Mouse (Mus musculus) layer of hippocampus, postnatal 25 days (tissue): Measurements from ENCODE around the gene Trim2. TPM values are rescaled to one million over a fixed set of nuclear protein-coding genes. Genes with fewer than 3 reads are reported as not detected.

Experiments used
- DNase-seq, 2 experiments: peaks; one replicate each; pipeline ENCODE4 v3.0.0; 2022; ENCODE audit warnings: mixed read lengths in 2 of 2, low spot score in 1 of 2; ENCODE audit errors: extremely low spot score in 1 of 2
- total RNA-seq, 2 experiments: library from RNA; stranded (reverse); gene quantifications; 2 replicates each; pipeline ENCODE4 v1.2.3; 2021

The Trim2 gene
- total RNA-seq, 2 experiments from 2014 or later = 403 to 407 TPM

DNA sequence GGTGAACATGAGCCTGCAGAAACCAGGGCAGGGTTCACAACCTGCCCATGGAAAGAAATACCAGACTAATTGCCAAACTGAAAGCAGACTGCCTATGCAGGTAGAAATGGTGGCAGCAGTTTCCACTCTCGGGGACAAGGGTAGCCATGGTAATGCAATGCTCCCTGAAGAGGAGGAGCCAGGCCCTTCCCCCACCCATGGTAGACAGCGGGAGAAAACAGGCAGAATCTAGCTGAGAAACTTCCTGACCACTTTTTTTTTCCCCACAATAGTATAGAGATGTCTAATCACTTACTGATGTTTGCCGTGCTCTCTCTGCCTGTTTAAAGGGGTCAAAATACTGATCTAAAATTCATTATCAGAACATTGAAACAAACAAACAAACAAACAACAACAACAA lies 17.8 kb upstream of the Trim2 start:
- DNase-seq = no peak

DNA sequence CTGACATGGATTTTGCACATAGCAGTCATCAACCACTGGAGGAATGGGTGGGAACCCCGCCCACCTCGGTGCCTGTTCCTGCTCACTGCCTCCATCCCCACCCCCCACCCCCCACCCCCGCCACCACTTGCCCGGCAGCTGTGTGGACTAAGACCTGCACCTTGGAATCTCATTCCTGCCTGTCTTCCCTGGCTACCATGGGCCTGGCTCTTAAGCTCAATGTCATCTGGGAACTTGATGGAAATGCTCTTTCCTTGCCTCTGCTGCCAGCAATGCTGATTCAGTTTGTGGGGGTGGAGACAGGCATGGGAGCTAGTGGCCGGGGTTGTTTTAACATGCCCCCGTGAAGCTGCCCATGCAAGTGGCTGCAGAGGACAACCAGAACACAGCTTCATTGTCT lies 17.3 kb upstream of the Trim2 start:
- DNase-seq = no peak

DNA sequence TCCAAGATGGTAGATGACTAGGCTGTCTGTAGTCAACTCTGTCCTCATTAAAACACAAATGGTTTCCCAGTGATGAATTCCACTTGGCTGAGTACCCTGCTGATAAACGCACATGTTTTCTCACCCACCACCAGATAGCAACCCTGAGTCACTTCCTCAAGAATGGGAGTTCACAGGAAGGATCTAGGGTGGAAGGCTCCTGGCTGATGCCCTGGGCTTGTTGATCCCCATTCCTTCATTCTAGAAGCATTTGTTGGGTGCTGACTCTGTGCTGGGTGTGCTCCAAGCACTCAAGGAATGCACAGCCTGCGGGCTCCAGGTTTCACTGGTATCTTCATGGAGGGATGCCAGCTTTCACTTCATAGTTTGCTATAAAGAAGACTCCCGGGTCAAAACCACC lies 12.8 kb upstream of the Trim2 start:
- no peak for DNase-seq

DNA sequence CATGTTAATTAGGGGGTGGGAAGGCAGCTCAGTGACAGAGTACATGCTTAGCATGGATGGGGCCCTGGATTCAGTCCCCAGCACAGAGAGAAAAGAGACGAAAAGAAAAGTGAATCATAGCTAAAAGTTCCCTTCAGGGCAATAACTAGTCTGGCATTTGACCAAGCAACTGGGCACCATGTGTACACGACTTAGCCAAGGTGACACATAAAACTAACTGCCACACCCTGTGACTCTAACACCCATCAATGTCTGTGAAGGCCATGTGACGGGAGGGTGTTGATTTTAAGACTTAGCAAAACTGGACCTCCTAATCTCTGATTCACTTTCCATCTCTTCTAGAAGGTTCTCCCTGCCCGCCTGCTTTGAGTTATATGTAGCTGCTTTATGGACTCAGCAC lies 12.2 kb upstream of the Trim2 start:
- DNase-seq = no peak

DNA sequence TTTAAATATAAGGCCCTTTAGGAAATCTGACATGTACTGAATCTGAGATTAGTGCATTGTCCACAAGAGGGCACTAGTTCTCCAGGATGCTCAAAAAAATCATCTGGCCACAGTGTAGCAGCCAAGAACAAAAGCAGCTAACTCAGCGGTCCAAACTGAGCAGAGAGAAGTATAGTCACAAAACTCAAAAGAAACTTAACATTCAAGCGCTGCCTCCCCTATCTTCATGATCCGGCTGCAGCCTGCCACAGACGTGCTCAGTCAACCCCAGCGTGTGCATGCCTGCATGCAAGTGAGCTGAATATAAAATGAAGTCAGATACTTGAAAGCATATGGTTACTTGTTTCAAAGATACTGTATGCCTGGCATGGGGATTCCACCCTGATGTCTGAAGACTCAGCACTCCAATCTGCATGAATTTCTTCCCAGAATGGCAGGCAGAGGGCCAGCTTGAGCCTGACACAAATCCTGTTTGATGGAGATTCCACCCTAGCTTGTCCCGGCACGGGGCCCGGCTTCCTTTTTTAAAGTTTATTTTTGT lies 8.0 kb upstream of the Trim2 start:
- peak; percentile 17 to 26 for DNase-seq

DNA sequence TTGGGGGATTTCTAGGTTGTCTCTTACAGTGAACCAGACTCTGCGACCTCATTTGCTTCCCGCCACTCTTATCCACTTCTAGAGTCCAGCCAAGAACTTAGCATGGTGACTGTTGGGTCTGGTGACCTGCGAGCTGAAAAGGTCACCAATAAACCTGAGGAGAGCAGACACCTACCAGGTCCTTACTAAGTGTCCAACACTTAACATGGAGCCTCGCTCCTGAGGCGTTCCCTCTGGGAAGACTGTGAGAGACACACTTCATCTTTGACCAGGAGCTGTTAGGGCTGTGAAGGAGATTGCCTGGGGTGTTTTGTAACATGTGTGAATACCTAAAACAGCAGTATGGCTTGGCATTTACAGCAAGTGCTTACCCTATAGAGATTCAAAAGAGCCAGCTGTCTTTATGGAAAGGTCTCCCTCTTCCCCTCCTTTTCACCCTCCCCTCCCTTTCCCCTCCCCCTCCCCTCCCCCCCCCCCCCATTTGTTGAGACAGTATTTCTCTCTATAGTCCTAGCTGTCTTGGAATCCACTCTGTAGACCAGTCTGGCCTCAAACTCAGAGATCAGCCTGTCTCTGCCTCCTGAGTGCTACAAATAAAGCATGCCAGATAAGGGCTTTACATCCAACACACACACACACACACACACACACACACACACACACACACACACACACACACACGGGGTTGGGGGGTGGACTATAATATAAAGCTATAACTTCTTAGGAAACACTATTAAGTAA lies 7.3 kb upstream of the Trim2 start:
- no peak for DNase-seq

DNA sequence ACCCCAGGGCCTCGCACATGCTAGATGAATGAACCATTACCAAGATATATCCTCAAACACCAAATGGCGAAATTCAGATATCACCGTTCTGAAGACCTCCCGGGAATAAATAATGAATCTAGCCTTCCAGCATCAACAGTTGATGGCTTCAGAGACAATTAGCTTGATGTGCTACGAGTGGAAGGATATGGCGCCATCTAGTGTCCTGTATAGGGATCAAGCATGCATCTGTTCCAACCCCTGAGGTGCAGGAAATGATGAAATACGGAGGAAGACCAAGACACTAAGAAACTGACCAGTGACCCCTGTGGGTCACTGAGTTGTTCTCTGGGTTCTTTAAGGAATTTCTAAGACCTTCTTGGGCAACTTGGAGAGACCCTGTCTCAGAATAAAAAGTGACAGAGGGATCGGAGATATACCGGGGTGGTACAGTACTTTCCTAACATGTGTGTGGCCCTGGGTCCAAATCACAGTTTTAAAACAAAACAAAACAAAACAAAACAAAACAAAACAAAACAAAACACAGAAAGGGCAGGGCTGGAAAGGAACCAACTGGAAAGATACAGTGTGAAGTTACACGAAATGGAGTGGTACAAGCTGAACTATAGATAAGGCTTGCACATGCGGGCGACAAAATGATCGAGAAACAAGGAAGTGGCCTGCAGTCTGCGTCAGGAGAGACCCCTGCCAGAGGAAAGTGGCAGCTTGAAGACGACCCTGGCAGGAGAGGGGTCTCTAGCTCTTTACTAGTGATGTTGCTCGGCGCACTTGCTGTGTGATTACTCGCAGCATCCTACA lies 6.5 kb upstream of the Trim2 start:
- DNase-seq = peak in 1 of 2 experiments; percentile 35

DNA sequence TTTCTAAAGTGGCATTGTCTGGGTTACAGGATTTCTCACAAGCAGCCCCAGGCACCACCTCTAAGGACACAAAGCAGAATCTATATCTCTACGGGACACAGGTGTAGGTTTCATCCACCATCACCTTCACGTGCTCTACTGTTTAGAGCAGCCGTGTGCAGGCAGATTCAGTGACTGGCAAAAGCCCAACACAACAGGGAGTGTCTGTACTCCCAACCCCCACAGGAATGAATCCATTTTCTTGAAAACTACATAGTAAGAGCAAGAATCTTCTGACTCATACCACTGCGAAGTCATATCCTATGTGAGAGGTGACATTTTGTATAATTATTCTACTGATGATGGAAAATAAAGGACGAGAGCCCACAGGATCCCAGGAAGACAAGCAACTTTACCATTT lies 5.6 kb upstream of the Trim2 start:
- DNase-seq = no peak

DNA sequence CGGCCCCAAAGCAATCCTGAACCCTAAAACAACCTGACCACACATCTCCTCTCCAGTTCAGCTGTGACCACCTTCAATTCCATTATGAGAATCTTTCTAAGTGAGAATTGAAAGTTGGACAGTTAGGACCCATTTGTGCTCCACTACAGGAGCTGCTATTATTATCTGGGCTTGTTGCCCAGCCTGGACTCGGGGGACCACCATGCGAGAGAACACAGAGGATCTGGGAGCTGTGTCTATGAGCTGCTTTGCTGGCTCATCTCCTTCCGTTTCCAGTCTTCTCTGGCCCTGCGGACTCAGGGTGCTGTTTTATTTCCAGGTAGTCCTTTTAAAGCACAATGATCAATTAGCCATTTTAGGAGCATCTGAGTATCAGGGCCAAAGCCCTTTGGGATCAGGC lies 839 bp upstream of the Trim2 start:
- DNase-seq = no peak

DNA sequence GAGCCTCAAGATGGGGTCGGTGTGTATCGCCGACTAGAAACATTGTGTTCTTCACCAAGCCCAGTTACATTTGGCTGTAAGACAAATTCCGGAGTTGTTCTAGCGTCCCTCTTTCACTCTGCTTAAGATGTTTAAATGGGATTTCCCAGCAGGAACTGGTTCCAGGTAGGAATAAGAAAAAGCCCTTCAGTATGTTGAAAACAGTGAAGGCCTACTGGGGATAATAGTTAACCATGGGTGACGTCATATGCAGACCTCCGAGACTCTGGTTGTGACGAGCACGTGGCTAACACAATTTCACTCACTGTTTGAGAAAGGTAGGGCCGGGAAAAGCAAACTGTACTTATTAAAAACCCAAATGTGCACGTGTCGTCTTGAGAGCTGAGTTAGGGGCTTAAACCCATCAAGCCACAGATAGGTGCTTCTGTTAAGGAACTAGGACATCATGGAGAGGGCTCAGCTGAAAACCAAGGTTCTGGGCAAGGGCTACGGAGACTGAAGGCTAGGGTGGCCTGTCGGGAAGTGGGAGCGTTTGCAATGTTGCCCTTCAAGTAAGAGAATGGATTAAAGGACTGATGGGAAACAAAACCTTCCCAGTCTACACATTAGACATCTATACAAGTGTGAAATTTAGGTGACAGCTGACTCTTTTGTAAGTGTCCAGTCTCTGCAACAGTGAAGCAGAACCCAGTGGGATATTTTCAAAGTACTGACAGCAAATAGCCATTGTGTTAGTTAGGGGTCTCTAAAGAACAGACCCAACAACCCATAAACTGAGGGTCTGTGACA lies 761 bp downstream of the Trim2 start:
- no peak for DNase-seq

DNA sequence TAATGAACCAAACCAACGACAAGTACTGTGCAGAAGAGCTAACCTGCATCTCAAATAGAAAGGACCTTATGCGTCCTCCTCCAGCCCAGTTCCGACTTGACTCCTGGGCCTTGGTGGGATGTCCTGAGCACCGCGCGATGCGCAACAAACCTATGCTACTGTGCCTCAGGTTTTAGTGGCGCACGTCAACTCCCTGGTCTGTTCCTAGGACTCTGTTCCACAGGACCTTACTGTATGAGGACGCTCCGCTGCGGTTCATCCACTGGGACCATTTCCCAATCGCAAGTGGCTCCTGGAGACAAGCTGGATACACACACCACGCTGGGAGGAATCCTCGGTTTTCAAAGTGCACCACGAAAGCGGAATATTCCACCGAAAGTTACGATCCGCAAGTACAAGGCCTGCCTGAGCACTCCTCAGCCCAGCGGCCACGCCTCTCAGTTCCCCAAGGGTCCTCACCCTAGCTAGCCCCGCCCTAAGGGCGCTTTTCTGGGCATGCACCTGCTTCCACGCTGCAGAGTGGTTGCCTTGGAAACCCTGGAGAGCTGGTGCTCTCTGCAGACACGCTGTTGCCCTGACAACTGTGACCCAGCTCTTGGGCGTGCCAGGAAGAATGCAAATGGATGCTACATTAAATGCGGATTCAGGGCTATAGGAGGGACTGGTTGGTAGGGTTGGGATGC lies 1.5 kb downstream of the Trim2 start:
- DNase-seq = peak; percentile 49 to 57

DNA sequence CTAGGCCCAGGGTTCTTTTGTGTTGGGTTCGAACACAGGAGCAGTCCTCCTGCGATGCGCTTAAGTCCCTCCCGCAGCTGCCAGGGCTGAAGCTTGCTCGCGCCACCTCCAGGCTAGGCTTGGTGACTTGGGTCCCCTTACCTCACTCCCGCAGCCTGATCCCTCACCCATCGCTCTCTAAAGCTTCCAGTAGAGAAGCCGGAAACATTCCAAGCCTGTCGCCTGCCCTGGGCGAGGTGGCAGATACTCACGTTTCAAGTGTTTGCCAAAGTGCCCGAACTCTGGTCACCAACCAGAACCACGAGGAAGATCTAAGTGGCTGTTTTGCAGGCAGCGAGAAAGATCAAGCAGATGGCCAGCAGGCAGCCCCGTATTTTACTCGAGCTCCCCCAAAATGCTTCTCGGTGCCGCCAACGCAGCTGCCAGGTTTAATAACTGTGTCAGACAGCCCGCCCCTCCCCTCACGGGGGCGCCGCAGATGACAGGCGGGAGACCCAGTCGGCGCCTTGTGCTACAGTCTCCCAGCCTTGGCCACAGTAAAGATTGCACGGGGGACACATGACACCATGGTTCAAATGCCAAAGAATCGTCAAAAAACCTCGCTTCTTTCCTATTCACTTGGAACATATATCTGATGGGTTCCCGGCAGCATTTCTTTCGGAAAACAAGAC lies 2.2 kb downstream of the Trim2 start:
- DNase-seq = peak; percentile 48 to 51

DNA sequence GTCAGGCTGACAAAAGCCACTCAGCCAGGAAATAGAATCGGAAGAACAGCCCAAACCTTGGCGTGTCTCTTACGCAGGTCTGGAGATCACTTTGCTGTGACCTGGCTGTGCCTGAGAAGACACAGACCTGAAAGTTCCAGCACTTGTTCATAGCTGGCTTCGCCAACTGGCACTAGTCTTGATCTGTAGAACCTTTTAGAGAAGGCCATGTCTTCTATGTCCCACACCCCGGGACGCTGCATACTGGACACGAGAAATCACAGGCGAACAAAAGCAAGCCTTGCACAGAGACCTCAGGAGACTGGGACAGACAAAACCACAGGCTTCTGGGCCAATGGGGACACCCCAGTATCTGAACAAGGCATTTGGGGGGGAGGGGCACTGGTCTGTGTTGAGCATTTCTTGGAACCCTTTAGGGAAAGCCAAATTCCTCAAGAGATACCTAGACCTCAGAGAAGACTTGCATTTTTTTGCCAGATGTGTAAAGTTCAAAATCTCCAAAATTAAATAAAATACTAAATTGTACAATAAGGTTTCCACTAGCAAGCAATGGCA lies 3.2 kb downstream of the Trim2 start:
- no peak for DNase-seq

DNA sequence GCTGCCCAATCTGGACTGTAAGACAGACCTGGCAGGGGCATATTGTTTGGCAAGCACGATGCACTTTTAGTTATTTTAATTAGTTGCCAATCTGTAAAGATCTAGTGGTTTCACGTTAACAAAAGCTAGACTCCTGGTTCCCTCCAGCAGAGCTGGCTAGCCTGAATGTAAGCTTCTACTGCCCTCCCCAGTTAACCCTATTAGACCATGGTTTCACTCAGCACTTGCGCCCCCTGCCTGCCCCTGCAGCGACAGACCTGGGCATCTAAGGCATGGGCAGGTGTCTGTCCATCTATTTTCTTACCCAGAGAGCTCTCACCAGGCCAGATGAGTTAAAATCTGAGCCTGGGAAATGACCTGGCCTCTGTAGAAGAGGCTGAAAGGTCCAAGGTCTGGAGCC lies 4.4 kb downstream of the Trim2 start:
- peak in 1 of 2 experiments; percentile 64 for DNase-seq

DNA sequence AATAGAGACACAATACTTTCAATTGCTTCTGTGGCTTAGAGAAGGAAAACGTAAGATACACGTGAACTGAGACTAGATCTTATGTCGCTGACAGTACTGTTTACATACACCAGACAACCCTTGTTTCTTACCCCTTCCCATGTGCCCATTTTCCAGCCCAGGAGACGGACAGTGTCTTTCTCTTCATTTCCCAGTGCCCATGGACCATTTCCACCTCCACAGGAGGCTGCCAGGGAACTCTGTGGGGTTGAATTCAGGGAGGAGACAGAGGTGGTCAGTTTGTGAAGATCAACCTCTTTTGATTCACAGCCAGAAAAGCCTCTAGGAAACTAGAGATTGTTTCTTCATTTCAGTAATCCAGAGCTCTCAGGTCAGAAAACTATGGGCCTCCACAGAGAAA lies 5.0 kb downstream of the Trim2 start:
- no peak for DNase-seq

DNA sequence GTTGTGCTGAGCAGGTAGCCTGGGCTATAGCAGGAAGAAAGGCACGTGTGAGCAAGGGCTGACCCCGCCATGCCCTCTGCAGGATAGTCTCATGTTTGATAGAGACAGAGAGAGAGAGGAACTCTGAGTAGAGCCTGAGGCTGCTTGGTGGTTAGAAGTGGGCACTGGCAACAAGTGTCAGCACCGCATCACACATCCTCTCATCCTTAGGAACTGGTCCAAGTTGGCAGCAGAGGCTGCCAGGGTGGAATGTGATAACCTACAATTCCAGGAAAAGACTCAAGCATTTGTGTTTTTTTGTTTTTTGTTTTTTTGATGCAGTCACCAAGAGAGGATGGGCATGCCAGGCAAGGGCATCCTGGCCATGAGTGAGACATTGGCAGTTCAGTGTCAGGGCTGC lies 8.5 kb downstream of the Trim2 start:
- DNase-seq = no peak

DNA sequence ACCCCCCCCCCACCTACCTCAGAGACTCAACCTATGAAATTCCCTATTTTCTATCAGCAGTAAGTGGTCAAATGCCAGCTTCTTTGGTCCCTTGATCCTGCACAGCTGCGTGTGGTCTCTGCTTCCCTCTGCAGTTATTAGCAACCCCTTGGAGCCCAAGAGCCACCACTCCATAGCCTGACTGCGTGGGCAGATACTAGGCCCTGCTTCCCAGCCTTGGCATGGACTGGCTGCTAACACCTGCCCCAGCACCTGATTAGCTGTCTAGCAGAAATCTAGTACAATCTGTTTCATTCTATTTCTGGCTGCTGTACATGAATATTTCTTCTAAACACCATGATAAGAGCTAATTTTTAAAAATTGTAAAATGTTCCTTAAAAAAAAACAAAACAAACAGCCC lies 10.0 kb downstream of the Trim2 start:
- no peak for DNase-seq

DNA sequence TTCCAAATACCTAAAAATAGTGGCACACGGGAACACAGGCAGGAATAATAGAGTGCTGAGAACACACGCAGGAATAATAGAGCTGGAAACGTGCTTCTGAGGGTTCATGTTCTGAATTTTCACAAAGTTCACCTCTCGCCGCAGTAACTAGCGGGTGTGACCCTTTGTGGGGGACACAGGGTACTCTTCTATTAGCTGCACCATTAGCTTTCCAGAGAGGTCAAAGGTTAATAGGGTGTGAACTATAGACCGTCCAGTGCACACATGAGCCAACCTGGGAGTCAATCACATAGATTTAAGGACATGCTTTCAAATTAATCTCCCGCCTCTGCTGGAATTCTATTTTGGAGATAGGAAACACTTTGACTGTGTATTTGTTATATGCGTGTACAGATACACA lies 11.9 kb downstream of the Trim2 start:
- no peak for DNase-seq
